Mouse (Mus musculus): ENCODE measurements at regions not wholly inside any gene's neighbourhood (a gene's known extent, or its start where the extent isn't known, plus 50 kb on each side); places are given as distances from the start of the nearest gene placed in this dataset.
A peak's percentile ranks its signal among the peaks of the same experiment; 100 is the strongest.

DNA sequence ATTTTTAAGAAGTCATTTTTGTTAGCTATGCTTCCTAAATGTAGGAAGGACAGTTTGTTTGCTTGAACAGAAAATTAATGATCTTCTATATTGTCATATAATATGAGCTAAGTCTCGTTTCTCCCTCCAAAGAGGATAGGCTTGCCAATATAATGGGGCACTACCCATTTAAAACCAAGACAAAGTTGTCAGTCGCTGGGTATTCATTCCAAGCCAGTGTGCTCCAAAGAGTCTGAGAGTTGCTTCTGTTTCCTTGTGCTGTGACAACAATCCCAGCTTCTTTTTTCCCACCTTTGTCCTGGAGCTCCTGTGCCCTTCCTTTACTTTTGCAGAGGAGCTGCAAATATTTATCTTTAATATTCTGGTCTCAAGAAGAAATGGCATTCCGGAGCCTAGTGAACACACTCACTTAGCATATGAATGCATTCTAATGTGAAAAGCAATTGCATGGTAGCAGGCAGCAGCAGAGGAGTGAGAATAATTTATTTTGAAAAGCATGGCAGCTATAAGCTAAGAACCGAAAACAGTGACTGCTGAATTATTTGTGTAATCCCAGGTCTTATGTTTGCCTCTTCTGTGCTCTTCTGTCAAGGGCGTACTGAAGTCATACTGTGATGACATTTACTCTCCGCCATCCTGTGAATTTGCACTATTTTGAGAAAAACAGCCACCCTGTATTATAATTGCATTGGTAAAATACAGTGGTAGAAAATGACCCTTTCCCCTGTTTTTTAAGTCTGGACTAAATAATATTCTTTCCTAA, 402.7 kb upstream of the Slc5a7 start:
- no peaks in the 10 kb centered on the region for H3K27me3 ChIP-seq (ENCODE audit: control insufficient read depth, insufficient read depth, low read length)
- TF ChIP-seq CTCF (IDR thresholded peaks at IDR 0.05; ENCODE audit: low read depth, low read length) (no peak), POLR2A (IDR thresholded peaks at IDR 0.05; ENCODE audit: extremely low read depth, insufficient read depth, low read length) (no peak)
- H3K36me3 ChIP-seq (ENCODE audit: control insufficient read depth, insufficient read depth, low read length) = no peaks in the 10 kb centered on the region
- H3K9ac ChIP-seq (ENCODE audit: low read depth, low read length) = no peak overlapping the region
- no peaks in the 10 kb centered on the region for H3K4me1 ChIP-seq (ENCODE audit: control insufficient read depth, insufficient read depth, low read length)
- no peaks in the 10 kb centered on the region for H3K79me2 ChIP-seq (ENCODE audit: control insufficient read depth, insufficient read depth, low read length)
- 72% methylated on average over 6 of the region's 6 CpGs for WGBS
- H3K27ac ChIP-seq (replicated peaks; ENCODE audit: insufficient read depth, low read depth, low read length) = no peak overlapping the region
- H3K4me3 ChIP-seq (ENCODE audit: insufficient read depth, low read depth, low read length) = no peak overlapping the region
- DNase-seq (ENCODE audit: extremely low read depth, low read depth, low spot score) = no peak

DNA sequence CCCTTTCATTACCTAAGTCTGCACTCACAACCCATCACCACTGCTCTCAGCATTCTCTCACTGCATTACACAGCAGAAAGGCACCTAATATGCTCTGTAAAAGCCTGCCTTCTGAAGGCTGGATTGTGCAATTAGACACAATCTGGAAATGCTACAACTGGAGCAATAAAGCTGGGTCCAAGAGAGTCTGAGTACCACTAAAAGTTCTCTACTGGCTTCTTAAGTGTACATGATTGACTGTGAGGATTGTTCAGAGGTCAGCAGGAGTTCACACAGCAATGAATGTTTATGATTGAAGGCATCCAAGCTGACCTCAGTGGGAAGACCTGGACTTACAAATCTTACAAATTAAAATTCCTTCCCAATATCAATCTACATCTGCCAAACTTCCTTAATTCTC, 395.8 kb upstream of the Slc5a7 start:
- Histone ChIP-seq H3K4me1 (ENCODE audit: control insufficient read depth, insufficient read depth, low read length) (no peaks in the 10 kb centered on the region), H3K27ac (replicated peaks; ENCODE audit: insufficient read depth, low read depth, low read length) (no peak overlapping the region), H3K4me3 (ENCODE audit: insufficient read depth, low read depth, low read length) (no peak overlapping the region), H3K79me2 (ENCODE audit: control insufficient read depth, insufficient read depth, low read length) (no peaks in the 10 kb centered on the region), H3K36me3 (ENCODE audit: control insufficient read depth, insufficient read depth, low read length) (no peaks in the 10 kb centered on the region), H3K9ac (ENCODE audit: low read depth, low read length) (no peak overlapping the region), H3K27me3 (ENCODE audit: control insufficient read depth, insufficient read depth, low read length) (no peaks in the 10 kb centered on the region)
- DNase-seq (ENCODE audit: extremely low read depth, low read depth, low spot score) = no peak
- TF ChIP-seq CTCF (IDR thresholded peaks at IDR 0.05; ENCODE audit: low read depth, low read length) (no peak), POLR2A (IDR thresholded peaks at IDR 0.05; ENCODE audit: extremely low read depth, insufficient read depth, low read length) (no peak)

GRCm38 (mm10) chr17:54685143-54686040, 386.6 kb upstream of the Slc5a7 start:
- Histone ChIP-seq H3K9ac (ENCODE audit: low read depth, low read length) (no peak overlapping the region), H3K4me3 (ENCODE audit: insufficient read depth, low read depth, low read length) (no peak overlapping the region), H3K4me1 (ENCODE audit: control insufficient read depth, insufficient read depth, low read length) (no peaks in the 10 kb centered on the region), H3K27me3 (ENCODE audit: control insufficient read depth, insufficient read depth, low read length) (no peaks in the 10 kb centered on the region), H3K36me3 (ENCODE audit: control insufficient read depth, insufficient read depth, low read length) (no peaks in the 10 kb centered on the region), H3K79me2 (ENCODE audit: control insufficient read depth, insufficient read depth, low read length) (no peaks in the 10 kb centered on the region), H3K27ac (replicated peaks; ENCODE audit: insufficient read depth, low read depth, low read length) (no peak overlapping the region)
- no peak for TF ChIP-seq CTCF (IDR thresholded peaks at IDR 0.05; ENCODE audit: low read depth, low read length)
- TF ChIP-seq POLR2A (IDR thresholded peaks at IDR 0.05; ENCODE audit: extremely low read depth, insufficient read depth, low read length) = no peak
- DNase-seq (ENCODE audit: extremely low read depth, low read depth, low spot score) = peak; percentile 70
- 22% methylated on average over 2 of the region's 2 CpGs for WGBS

DNA sequence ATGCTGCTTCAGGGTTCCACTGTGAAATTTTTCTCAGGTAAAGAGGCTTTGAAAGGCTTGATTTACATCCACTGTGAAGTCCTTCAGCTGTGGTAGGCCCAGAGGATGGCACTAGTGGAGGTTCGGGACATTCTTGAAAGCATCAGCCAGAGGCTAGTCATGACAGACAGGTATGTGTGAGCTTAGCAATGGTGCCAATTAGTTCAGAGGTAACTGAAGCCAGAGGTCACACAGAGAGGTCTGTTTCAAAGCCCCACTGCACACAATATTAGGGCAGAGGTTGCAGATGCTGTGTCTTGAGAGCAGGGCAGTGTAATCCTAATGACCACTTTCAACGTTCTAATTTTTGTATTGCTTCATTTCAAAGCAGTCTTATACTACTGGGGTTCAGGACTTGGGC, 379.3 kb upstream of the Slc5a7 start:
- H3K27me3 ChIP-seq (ENCODE audit: control insufficient read depth, insufficient read depth, low read length) = no peaks in the 10 kb centered on the region
- no peak overlapping the region for H3K9ac ChIP-seq (ENCODE audit: low read depth, low read length)
- WGBS = 11% methylated on average over 2 of the region's 2 CpGs
- H3K36me3 ChIP-seq (ENCODE audit: control insufficient read depth, insufficient read depth, low read length) = no peaks in the 10 kb centered on the region
- TF ChIP-seq POLR2A (IDR thresholded peaks at IDR 0.05; ENCODE audit: extremely low read depth, insufficient read depth, low read length) (no peak), CTCF (IDR thresholded peaks at IDR 0.05; ENCODE audit: low read depth, low read length) (no peak)
- no peaks in the 10 kb centered on the region for H3K79me2 ChIP-seq (ENCODE audit: control insufficient read depth, insufficient read depth, low read length)
- no peak overlapping the region for H3K27ac ChIP-seq (replicated peaks; ENCODE audit: insufficient read depth, low read depth, low read length)
- no peaks in the 10 kb centered on the region; the same call in 1 of the 2 replicates for H3K4me1 ChIP-seq (ENCODE audit: control insufficient read depth, insufficient read depth, low read length)
- peak; percentile 61 for DNase-seq (ENCODE audit: extremely low read depth, low read depth, low spot score)
- H3K4me3 ChIP-seq (ENCODE audit: insufficient read depth, low read depth, low read length) = no peak overlapping the region

- TF ChIP-seq CTCF (IDR thresholded peaks at IDR 0.05; ENCODE audit: low read depth, low read length) (no peak), POLR2A (IDR thresholded peaks at IDR 0.05; ENCODE audit: extremely low read depth, insufficient read depth, low read length) (no peak)
- H3K4me3 ChIP-seq (ENCODE audit: insufficient read depth, low read depth, low read length) = no peak overlapping the region
- H3K36me3 ChIP-seq (ENCODE audit: control insufficient read depth, insufficient read depth, low read length) = no peaks in the 10 kb centered on the region
- no peaks in the 10 kb centered on the region for H3K27me3 ChIP-seq (ENCODE audit: control insufficient read depth, insufficient read depth, low read length)
- WGBS = 90% methylated on average over 2 of the region's 2 CpGs
- H3K79me2 ChIP-seq (ENCODE audit: control insufficient read depth, insufficient read depth, low read length) = no peaks in the 10 kb centered on the region
- H3K27ac ChIP-seq (replicated peaks; ENCODE audit: insufficient read depth, low read depth, low read length) = no peak overlapping the region
- no peak for DNase-seq (ENCODE audit: extremely low read depth, low read depth, low spot score)
- no peak overlapping the region for H3K9ac ChIP-seq (ENCODE audit: low read depth, low read length)
- H3K4me1 ChIP-seq (ENCODE audit: control insufficient read depth, insufficient read depth, low read length) = no peaks in the 10 kb centered on the region
Measured at GRCm38 (mm10) chr17:54669499-54669898, 370.7 kb upstream of the Slc5a7 start.
